Mouse (Mus musculus): Measurements from ENCODE around the gene Zbtb20.

GRCm38 (mm10) chr16:43625956-43626355, 750.3 kb downstream of the Zbtb20 start:
- TF ChIP-seq CTCF (IDR thresholded peaks at IDR 0.05; ENCODE audit: insufficient read depth, low read depth, low read length) (no peak), POLR2A (IDR thresholded peaks at IDR 0.05; ENCODE audit: insufficient read depth, low read depth, low read length) (no peak)

All from olfactory bulb, adult 2 months (tissue).